Mouse (Mus musculus): ENCODE measurements around the gene Vmn1r209. TPM values are rescaled to one million over a fixed set of nuclear protein-coding genes. Genes with fewer than 3 reads are reported as not detected.
"Not testable (repeated sequence)": the region's sequence is repeated elsewhere in the genome, so short reads cannot be mapped to it uniquely, and the experiment has no call there.

Vmn1r209 gene
- not detected in 2 replicates for polyA plus RNA-seq (2015; fragmentation: Nextera tagmentation; extraction: Ambion mirVana)

DNA sequence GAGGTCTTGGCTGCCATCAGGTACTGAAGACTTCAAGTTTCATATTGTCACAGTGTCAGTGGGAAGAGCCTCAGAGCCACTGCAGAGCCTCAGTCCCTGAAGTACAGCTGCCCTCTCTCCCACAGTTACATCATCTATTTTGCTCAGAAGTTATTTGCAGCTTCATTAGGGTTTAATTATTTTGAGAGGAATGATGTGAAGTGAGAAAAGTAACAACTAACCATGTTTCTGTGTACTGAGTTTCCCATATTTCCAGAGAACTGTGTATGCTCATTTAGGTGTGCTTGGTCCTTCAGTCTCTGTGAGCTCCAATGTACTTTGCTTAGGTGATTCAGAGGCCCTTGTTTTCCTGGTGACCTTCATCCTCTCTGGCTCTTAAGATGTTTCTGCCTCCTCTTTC is at the start of gene Vmn1r209:
Gene Vmn1r209 (minus strand): TSS at position 101 of the 400 bp plus-strand sequence.
- not testable (repeated sequence) for H3K4me1 ChIP-seq (ENCODE audit: insufficient read depth, low read length); H3K9ac ChIP-seq (replicated peaks; ENCODE audit: low read length); H3K4me3 ChIP-seq (ENCODE audit: low read length); H3K9me3 ChIP-seq (ENCODE audit: low read length); H3K36me3 ChIP-seq (ENCODE audit: insufficient read depth, low read length); H3K4me2 ChIP-seq (replicated peaks; ENCODE audit: low read depth, low read length); H3K27ac ChIP-seq (ENCODE audit: low read length); H3K27me3 ChIP-seq (ENCODE audit: insufficient read depth, low read length); ATAC-seq (ENCODE audit: low FRiP score, low TSS enrichment)

DNA sequence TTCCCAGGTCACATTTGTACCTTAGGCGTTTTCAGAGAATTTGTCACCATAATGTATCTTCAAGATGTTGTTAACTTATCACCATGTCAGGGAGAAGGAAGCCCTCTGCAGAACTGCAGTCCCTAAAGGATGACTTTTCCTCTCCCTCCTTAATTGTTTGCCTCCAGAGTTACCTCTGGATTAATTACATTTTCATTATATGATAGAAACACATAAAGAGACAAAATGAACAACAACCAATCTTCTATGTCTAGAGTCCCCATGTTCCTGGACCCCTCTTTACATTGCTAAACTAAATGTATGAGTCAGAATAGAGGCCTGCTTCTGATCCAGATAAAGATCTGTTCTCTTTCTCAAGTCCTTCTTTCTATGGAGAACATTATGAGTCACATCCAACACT is 48.0 kb upstream of the Vmn1r209 start, which contains the start of gene Vmn1r211:
Gene Vmn1r211 (minus strand): TSS at position 101 of the 400 bp plus-strand sequence.
- Histone ChIP-seq H3K36me3 (ENCODE audit: insufficient read depth, low read length) (no peaks in the 10 kb centered on the region), H3K4me1 (ENCODE audit: insufficient read depth, low read length) (no peaks in the 10 kb centered on the region), H3K27me3 (ENCODE audit: insufficient read depth, low read length) (no peaks in the 10 kb centered on the region), H3K9ac (replicated peaks; ENCODE audit: low read length) (no peak within 1 kb of the TSS), H3K4me2 (replicated peaks; ENCODE audit: low read depth, low read length) (no peak within 1 kb of the TSS), H3K27ac (ENCODE audit: low read length) (no peak within 1 kb of the TSS), H3K4me3 (ENCODE audit: low read length) (no peak within 1 kb of the TSS), H3K9me3 (ENCODE audit: low read length) (no peaks in the 10 kb centered on the region)
- 67% methylated on average over 1 of the region's 1 CpGs for WGBS
- ATAC-seq (ENCODE audit: low FRiP score, low TSS enrichment), result no peak

DNA sequence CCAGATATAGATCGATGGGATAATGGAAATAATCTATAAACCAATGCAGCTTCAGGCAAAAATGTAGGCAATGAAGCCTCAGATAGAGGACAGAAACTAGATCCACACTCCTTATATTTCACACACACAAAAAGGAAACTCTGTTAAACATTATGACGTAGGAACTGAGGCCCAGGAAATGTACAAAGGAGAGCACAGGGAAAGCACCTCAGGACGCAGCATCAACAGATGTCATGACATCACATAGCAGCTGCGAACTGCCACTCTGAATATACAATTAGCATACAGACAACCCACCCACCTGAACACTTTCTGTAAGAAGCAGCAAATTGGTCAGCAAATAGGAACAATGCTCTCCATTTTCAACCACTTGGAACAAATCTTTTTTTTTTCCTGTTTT is 45.3 kb upstream of the Vmn1r209 start:
- H3K4me1 ChIP-seq (ENCODE audit: insufficient read depth, low read length), result no peaks in the 10 kb centered on the region
- no peak for ATAC-seq (ENCODE audit: low FRiP score, low TSS enrichment)
- no peaks in the 10 kb centered on the region for H3K9me3 ChIP-seq (ENCODE audit: low read length)
- H3K36me3 ChIP-seq (ENCODE audit: insufficient read depth, low read length), result no peaks in the 10 kb centered on the region
- 79% methylated on average over 4 of the region's 4 CpGs for WGBS
- H3K27me3 ChIP-seq (ENCODE audit: insufficient read depth, low read length), result no peaks in the 10 kb centered on the region
- H3K27ac ChIP-seq (ENCODE audit: low read length), result no peak overlapping the region
- no peak overlapping the region for H3K4me2 ChIP-seq (replicated peaks; ENCODE audit: low read depth, low read length)
- H3K4me3 ChIP-seq (ENCODE audit: low read length), result no peak overlapping the region
- no peak overlapping the region for H3K9ac ChIP-seq (replicated peaks; ENCODE audit: low read length)

DNA sequence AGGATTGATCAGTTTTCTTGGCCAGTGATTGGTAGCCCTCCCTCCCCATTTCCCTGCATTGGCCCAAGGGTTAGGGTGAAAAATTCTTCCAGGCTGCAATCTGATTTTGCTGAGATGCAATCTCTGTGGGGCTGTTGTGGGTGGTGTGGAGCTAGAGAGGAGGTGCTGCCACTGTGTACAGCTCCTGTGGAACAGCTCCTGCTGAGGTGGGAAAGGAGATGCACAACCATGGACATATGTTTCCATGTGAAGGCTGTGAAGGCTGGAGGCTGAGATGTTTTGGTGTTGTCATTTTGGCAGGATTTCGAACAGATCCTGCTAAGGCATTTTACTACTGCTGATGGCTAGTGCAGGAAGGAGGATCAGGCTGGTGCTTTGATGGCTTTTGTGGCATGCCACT is 37.3 kb upstream of the Vmn1r209 start:
- ATAC-seq (ENCODE audit: low FRiP score, low TSS enrichment), result no peak
- no peaks in the 10 kb centered on the region for H3K4me1 ChIP-seq (ENCODE audit: insufficient read depth, low read length)
- WGBS, result 88% methylated on average over 1 of the region's 1 CpGs

DNA sequence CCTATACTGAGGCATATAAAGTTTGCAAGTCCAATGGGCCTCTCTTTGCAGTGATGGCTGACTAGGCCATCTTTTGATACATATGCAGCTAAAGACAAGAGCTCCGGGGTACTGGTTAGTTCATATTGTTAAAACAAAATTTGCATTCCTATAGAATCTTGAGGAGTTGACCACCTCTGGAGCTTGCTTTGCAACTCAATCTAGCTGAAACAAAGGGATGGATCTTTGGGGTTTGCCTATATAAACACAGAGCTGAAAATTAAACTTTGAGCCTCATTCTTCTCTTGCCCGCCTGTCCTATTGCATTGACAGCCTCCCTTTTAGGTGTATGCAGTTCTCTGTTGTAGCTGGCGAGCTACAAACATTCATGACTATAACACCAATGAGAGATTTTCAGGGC is 34.8 kb upstream of the Vmn1r209 start:
- WGBS, result 73% methylated on average over 3 of the region's 3 CpGs

More for the DNA sequence above, 37.3 kb upstream of the Vmn1r209 start:
- Histone ChIP-seq H3K9ac (replicated peaks; ENCODE audit: low read length) (no peak overlapping the region), H3K27me3 (ENCODE audit: insufficient read depth, low read length) (no peaks in the 10 kb centered on the region), H3K9me3 (ENCODE audit: low read length) (no peaks in the 10 kb centered on the region), H3K4me3 (ENCODE audit: low read length) (no peak overlapping the region), H3K27ac (ENCODE audit: low read length) (no peak overlapping the region), H3K4me2 (replicated peaks; ENCODE audit: low read depth, low read length) (no peak overlapping the region), H3K36me3 (ENCODE audit: insufficient read depth, low read length) (no peaks in the 10 kb centered on the region)

DNA sequence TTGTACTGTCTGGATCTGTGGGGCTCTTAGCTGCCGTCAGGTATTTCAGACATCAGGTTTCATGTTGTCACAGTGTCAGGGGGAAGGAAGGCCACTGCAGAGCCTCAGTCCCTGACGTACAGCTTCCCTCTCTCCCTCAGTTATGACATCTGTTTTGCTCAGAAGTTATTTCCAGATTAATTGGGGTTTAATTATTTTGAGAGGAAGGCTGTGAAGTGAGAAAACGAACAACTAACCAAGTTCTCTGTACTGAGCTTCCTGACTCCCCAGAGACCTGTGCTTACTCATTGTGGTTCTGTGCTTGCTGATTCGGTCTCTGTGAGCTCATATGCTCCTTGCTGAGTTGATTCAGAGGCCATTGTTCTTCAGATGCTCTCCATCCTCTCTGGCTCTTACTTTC is 21.8 kb upstream of the Vmn1r209 start, which contains the start of gene Vmn1r210:
Gene Vmn1r210 (minus strand): TSS at position 101 of the 400 bp plus-strand sequence.
- H3K27ac ChIP-seq (ENCODE audit: low read length), result no peak within 1 kb of the TSS
- H3K4me1 ChIP-seq (ENCODE audit: insufficient read depth, low read length), result no peaks in the 10 kb centered on the region
- no peak within 1 kb of the TSS for H3K9ac ChIP-seq (replicated peaks; ENCODE audit: low read length)
- WGBS, result 60% methylated on average over 4 of the region's 4 CpGs
- no peak within 1 kb of the TSS for H3K4me3 ChIP-seq (ENCODE audit: low read length)
- no peak within 1 kb of the TSS for H3K4me2 ChIP-seq (replicated peaks; ENCODE audit: low read depth, low read length)
- H3K9me3 ChIP-seq (ENCODE audit: low read length), result no peaks in the 10 kb centered on the region
- ATAC-seq (ENCODE audit: low FRiP score, low TSS enrichment), result no peak
- H3K27me3 ChIP-seq (ENCODE audit: insufficient read depth, low read length), result no peaks in the 10 kb centered on the region
- no peaks in the 10 kb centered on the region for H3K36me3 ChIP-seq (ENCODE audit: insufficient read depth, low read length)

More for the DNA sequence above, 34.8 kb upstream of the Vmn1r209 start:
- H3K27ac ChIP-seq (ENCODE audit: low read length); H3K4me2 ChIP-seq (replicated peaks; ENCODE audit: low read depth, low read length); H3K9ac ChIP-seq (replicated peaks; ENCODE audit: low read length); ATAC-seq (ENCODE audit: low FRiP score, low TSS enrichment); H3K4me1 ChIP-seq (ENCODE audit: insufficient read depth, low read length); H3K4me3 ChIP-seq (ENCODE audit: low read length); H3K27me3 ChIP-seq (ENCODE audit: insufficient read depth, low read length); H3K36me3 ChIP-seq (ENCODE audit: insufficient read depth, low read length); H3K9me3 ChIP-seq (ENCODE audit: low read length): not testable (repeated sequence)

DNA sequence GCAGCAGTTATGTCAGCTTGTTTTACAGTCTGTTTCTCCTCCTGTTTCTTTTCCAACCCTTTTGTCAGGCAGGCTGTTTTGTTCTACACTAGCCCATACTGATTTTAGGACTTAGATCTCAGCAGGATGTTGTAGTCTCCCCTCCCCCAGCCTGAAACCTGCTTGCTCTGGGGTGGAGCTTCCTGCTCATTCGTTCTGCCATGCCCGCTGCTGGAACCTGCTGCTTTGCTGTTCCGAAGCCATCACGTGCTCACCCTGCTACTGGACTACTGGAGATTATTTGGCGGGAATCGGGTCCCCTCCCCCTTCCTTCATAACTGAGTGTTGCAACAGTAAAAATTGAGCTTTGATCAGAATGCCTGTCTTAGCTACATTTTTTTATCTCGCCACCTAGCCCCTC is 19.9 kb upstream of the Vmn1r209 start:
- not testable (repeated sequence) for H3K36me3 ChIP-seq (ENCODE audit: insufficient read depth, low read length); H3K27ac ChIP-seq (ENCODE audit: low read length); H3K4me3 ChIP-seq (ENCODE audit: low read length); ATAC-seq (ENCODE audit: low FRiP score, low TSS enrichment); H3K9me3 ChIP-seq (ENCODE audit: low read length); H3K4me2 ChIP-seq (replicated peaks; ENCODE audit: low read depth, low read length); H3K9ac ChIP-seq (replicated peaks; ENCODE audit: low read length); H3K4me1 ChIP-seq (ENCODE audit: insufficient read depth, low read length); H3K27me3 ChIP-seq (ENCODE audit: insufficient read depth, low read length)
- WGBS, result 35% methylated on average over 7 of the region's 7 CpGs

DNA sequence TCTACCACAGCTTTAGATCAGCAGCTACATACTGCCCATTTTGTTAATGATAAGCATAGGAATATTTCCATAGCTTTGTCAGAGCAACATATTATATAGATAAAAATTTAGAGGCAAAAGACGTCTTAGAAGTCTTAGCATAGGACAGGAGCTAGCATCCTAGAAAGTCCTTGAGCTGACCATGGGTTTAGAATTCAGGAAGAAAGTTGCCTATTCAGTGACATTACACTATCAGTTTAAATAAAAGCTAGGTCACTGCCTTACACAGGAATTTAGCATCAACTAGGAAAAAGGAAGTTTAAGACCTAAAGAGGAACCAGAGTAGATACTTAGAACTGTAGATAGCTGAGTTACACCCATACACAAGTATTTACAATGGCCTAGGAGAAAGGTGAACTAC is 12.1 kb upstream of the Vmn1r209 start:
- not testable (repeated sequence) for H3K27me3 ChIP-seq (ENCODE audit: insufficient read depth, low read length); H3K9me3 ChIP-seq (ENCODE audit: low read length); H3K4me2 ChIP-seq (replicated peaks; ENCODE audit: low read depth, low read length); H3K27ac ChIP-seq (ENCODE audit: low read length); H3K4me1 ChIP-seq (ENCODE audit: insufficient read depth, low read length); ATAC-seq (ENCODE audit: low FRiP score, low TSS enrichment); H3K36me3 ChIP-seq (ENCODE audit: insufficient read depth, low read length); H3K9ac ChIP-seq (replicated peaks; ENCODE audit: low read length); H3K4me3 ChIP-seq (ENCODE audit: low read length)
- 87% methylated on average over 1 of the region's 1 CpGs for WGBS

DNA sequence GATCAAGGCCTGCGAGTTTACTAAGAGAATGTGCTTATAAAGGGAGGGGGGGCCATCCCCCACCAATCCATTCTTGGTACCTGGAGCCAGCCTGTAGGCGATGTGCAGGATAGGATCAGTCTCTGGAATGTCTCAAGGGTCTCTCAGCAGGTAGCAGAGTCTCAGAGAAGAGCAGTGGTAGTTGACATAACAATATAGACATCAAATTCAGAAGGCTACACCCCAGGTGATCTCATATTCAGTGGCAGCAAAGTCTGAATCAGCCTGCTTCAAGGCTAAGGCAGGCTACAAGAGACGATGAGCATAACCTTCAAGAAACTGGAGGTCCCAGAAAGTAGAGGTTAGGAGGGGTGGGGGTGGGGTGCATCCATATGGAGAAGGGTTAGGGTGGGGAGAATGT is 21.4 kb downstream of the Vmn1r209 start:
- ATAC-seq (ENCODE audit: low FRiP score, low TSS enrichment); H3K9ac ChIP-seq (replicated peaks; ENCODE audit: low read length): not testable (repeated sequence)
- WGBS, result 89% methylated on average over 3 of the region's 3 CpGs

DNA sequence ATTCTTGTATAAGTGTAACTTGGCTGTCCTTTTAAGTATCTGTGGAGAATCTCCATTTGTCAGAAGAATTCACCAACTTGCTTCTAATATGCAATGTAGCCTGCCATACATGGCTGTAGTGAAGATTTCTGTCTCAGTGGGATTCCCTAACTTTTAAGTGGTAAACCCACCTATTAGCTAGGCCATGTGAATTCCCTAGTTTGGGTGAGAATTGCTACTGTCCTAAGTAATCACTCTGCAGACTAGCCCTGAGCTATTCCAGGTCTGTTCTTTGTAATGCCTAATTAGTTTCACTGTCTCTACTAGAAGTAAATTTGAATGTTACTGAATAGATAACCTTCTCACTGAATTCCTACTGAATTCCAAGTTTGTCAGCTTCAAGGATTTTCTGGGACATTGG is 25.3 kb downstream of the Vmn1r209 start:
- not testable (repeated sequence) for H3K9me3 ChIP-seq (ENCODE audit: low read length); H3K36me3 ChIP-seq (ENCODE audit: insufficient read depth, low read length); H3K27me3 ChIP-seq (ENCODE audit: insufficient read depth, low read length); H3K9ac ChIP-seq (replicated peaks; ENCODE audit: low read length); H3K27ac ChIP-seq (ENCODE audit: low read length); ATAC-seq (ENCODE audit: low FRiP score, low TSS enrichment); H3K4me1 ChIP-seq (ENCODE audit: insufficient read depth, low read length); H3K4me3 ChIP-seq (ENCODE audit: low read length); H3K4me2 ChIP-seq (replicated peaks; ENCODE audit: low read depth, low read length)

More for the DNA sequence above, 21.4 kb downstream of the Vmn1r209 start:
- H3K27ac ChIP-seq (ENCODE audit: low read length); H3K9me3 ChIP-seq (ENCODE audit: low read length); H3K4me3 ChIP-seq (ENCODE audit: low read length); H3K4me1 ChIP-seq (ENCODE audit: insufficient read depth, low read length); H3K36me3 ChIP-seq (ENCODE audit: insufficient read depth, low read length); H3K27me3 ChIP-seq (ENCODE audit: insufficient read depth, low read length); H3K4me2 ChIP-seq (replicated peaks; ENCODE audit: low read depth, low read length): not testable (repeated sequence)

All from kidney, embryonic 16.5 days (tissue).